Mouse (Mus musculus): Measurements from ENCODE around the gene Cemip2. TPM values are rescaled to one million over a fixed set of nuclear protein-coding genes. Genes with fewer than 3 reads are reported as not detected.
A peak's percentile ranks its signal among the peaks of the same experiment; 100 is the strongest.

The Cemip2 gene
- polyA plus RNA-seq, 1 experiment from 2014 or later, result 63.1 TPM

- Histone ChIP-seq H3K36me3 (no peaks in the 10 kb centered on the region), H3K27ac (0 out of 2 replicates have a peak overlapping the region, but pooled peaks have one; percentile 22), H3K27me3 (ENCODE audit: insufficient read depth, poor library complexity, severe bottlenecking) (no peaks in the 10 kb centered on the region), H3K4me3 (no peak overlapping the region), H3K9me3 (no peaks in the 10 kb centered on the region), H3K4me1 (peaks cover 7% of the 10 kb centered on the region)
- WGBS, result 69% methylated on average over 5 of the region's 5 CpGs
- no peak for DNase-seq (ENCODE audit: low spot score)
Measured at GRCm38 (mm10) chr19:21895540-21895939, 117.4 kb downstream of the Cemip2 start.

DNA sequence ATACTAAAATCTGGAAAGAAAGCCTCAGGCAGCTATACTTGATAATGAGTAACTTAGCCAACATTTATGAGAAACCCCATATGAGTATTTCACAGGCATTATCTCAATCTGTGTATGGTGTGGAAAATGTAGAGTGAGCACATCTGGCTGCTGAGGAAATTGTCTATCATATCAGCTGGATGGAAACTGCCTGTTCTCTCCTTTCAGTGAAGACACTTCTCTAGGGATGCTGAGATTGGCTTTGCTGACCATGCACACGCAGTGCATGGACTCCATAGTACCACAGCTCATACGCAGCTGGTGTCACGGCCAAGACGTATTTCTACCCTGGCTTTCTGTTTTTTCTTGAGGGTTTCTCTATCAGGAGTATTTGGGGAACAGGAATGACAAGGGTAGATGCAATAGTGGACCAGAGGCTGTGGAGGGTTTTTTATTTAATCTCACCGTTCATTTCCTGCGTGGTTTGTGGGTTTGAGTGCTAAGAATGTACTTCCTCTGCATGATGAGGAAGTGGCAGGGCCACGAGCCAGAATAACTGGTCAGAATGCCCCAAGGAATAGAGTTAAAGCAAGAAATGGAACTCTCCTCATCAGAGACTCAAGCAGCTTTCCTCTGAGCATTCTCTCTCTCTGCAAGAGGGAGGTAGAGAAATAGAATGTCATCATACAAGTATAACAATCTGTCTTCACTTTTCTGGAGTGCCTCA, 119.1 kb downstream of the Cemip2 start:
- no peak for DNase-seq (ENCODE audit: low spot score)
- peak overlapping the region; percentile 47; the same call in 1 of the 2 replicates for H3K27ac ChIP-seq
- no peaks in the 10 kb centered on the region for H3K27me3 ChIP-seq (ENCODE audit: insufficient read depth, poor library complexity, severe bottlenecking)
- H3K36me3 ChIP-seq, result no peaks in the 10 kb centered on the region
- no peak overlapping the region for H3K4me3 ChIP-seq
- 58% methylated on average over 7 of the region's 7 CpGs for WGBS
- no peaks in the 10 kb centered on the region for H3K4me1 ChIP-seq
- H3K9me3 ChIP-seq, result no peaks in the 10 kb centered on the region

- WGBS, result 72% methylated on average over 12 of the region's 12 CpGs
- DNase-seq (ENCODE audit: low spot score), result no peak
- Histone ChIP-seq H3K36me3 (no peaks in the 10 kb centered on the region), H3K4me3 (no peak overlapping the region), H3K4me1 (no peaks in the 10 kb centered on the region), H3K27me3 (ENCODE audit: insufficient read depth, poor library complexity, severe bottlenecking) (no peaks in the 10 kb centered on the region), H3K27ac (peak overlapping the region; percentile 47; the same call in 1 of the 2 replicates), H3K9me3 (no peaks in the 10 kb centered on the region)
Measured at GRCm38 (mm10) chr19:21898015-21898939, 120.1 kb downstream of the Cemip2 start.

Other genes starting within 250 kb of the Cemip2 start
- gene 1110059E24Rik, start 125.4 kb upstream of the Cemip2 start, polyA plus RNA-seq (2016; fragmentation: Nextera tagmentation; extraction: Ambion mirVana), result 47.3 and 54.2 TPM in 2 replicates
- 15.1 and 20.7 TPM in 2 replicates for gene Abhd17b, start 125.2 kb upstream of the Cemip2 start, polyA plus RNA-seq (2016; fragmentation: Nextera tagmentation; extraction: Ambion mirVana)

Data from heart, embryonic 10.5 days (tissue).